Mouse (Mus musculus): ENCODE data around the gene Rpl36al.

DNA sequence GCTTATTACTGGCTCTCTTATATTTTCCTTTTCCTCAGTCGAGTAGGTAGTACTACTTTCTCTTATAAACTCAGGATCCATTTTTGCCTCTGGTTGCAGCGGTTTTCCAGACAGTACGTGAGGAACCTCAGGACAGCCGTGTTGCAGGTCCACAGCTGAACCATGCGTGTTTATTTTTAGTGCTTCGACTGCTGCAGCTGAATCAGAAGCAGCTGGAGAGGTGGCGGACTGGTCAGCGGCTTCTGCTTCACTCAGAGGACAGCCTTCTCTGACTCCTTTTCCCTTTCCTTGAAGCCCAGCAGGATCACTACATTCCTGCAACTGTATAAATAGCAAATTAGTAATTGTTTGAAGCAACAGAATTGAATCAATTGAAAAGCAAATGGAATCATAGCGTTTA, 6.2 kb upstream of the Rpl36al start:
- TF ChIP-seq CTCF (IDR thresholded peaks at IDR 0.05; ENCODE audit: low read depth), result no peak
- no peak for TF ChIP-seq EP300 (IDR thresholded peaks at IDR 0.05; ENCODE audit: low read depth)
